Mouse (Mus musculus) brain, embryonic 14.5 days (tissue): ENCODE results near the gene Nptx2.

ENCODE experiments used
- CTCF ChIP-seq: fragments of 200-500 bp; IDR thresholded peaks from 2 replicates; pipeline ENCODE4 v1.5.1; 2012; ENCODE audit warnings: inconsistent platforms, mild to moderate bottlenecking, moderate library complexity, borderline replicate concordance; ENCODE audit not compliant: insufficient read depth, insufficient read length; ENCODE audit errors: extremely low read depth
- POLR2A ChIP-seq: fragments of 200-500 bp; IDR thresholded peaks from 2 replicates; pipeline ENCODE4 v1.6.1; 2012; ENCODE audit warnings: mild to moderate bottlenecking, inconsistent platforms, borderline replicate concordance; ENCODE audit not compliant: poor library complexity, insufficient read depth, insufficient read length, severe bottlenecking; ENCODE audit errors: extremely low read depth

DNA sequence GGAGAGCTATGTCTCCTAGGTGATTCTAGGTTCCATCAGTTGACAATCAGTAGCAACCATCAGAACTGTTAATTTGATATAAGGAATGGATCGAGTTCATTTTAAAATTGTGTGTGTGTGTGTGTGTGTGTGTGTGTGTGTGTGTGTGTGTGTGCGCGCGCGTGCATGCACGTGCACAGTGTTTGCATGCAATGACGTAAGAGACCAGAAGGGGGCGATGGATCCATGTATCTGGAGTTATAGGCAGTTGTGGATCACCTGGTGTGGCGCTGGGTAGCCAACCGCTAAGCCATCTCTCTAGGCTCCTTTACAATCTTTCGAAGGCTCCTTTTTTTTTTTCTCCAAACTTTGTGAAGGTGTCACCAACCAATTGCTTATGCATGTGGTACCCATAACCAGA, 16.6 kb upstream of the Nptx2 start:
- TF ChIP-seq CTCF (0 out of 2 replicates have a peak, but pooled peaks have one; percentile 7), POLR2A (no peak)
